Mouse (Mus musculus) heart, adult 2 months (tissue): ENCODE measurements around the gene Zkscan6.

Experiments
- CTCF ChIP-seq: fragments of 200-600 bp; IDR thresholded peaks from 2 replicates; pipeline ENCODE4 v1.8.1; 2022; ENCODE audit warnings: antibody characterized with exemption, mild to moderate bottlenecking, moderate library complexity
- EP300 ChIP-seq: fragments of 200-500 bp; IDR thresholded peaks from 2 replicates; pipeline ENCODE4 v1.6.1; 2011; ENCODE audit warnings: low read depth, low read length, control low read depth; ENCODE audit not compliant: insufficient read depth
- POLR2A ChIP-seq: fragments of 200-500 bp; IDR thresholded peaks from 2 replicates; pipeline ENCODE4 v1.6.1; 2011; ENCODE audit warnings: mild to moderate bottlenecking, low read depth, low read length, control low read depth; ENCODE audit not compliant: insufficient read depth

- TF ChIP-seq POLR2A = no peak
- TF ChIP-seq EP300 = no peak
- TF ChIP-seq CTCF = no peak
These were observed 7.4 kb downstream of the Zkscan6 start for GRCm38 (mm10) chr11:65814381-65814780.
